In genomic region chr16:32157369-32157768, GRCm38 (mm10) we compare ENCODE assay signal across 26 mouse cellular contexts. TPM values are rescaled to one million over a fixed set of nuclear protein-coding genes. Genes with fewer than 3 reads are reported as not detected.
DNase-seq lines count a peak whose midpoint lies in the region; ATAC-seq and TF ChIP-seq lines count a peak whose summit lies in the region.
"Had no signal": no experiment of that assay in that cellular context is flagged by ENCODE, and none has a peak within 500 bp of the region (broad histone marks: within the 10 kb centered on the region; RNA-seq: fewer than 3 reads in every experiment).

No protein-coding gene starts in this region.

- peak; percentile 50 for DNase-seq in adrenal gland, postnatal 10 days
- DNase-seq in adrenal gland, adult 8-10 months: no peak
- DNase-seq in forebrain, embryonic 11.5 days (ENCODE audit: low spot score): no peak
- DNase-seq in kidney, postnatal 36 days: peak; percentile 23 to 38
- no peak for DNase-seq in kidney, postnatal 4 days
- peak; percentile 58 for DNase-seq in liver, postnatal 0 days
- DNase-seq: cerebellum, postnatal 14 days; left cerebral cortex, postnatal 4 days; lung, postnatal 4 days; midbrain, embryonic 14.5 days; thymus, adult 2 months; thymus, postnatal 4 days had no signal

- no peak overlapping the region for H3K4me2 ChIP-seq in forebrain, embryonic 13.5 days
- H3K4me2 ChIP-seq in forebrain, embryonic 11.5 days (ENCODE audit: low read depth, low read length, severe bottlenecking): no peak overlapping the region
- no peak overlapping the region for H3K4me2 ChIP-seq in liver, postnatal 0 days (ENCODE audit: low read depth, low read length)
- H3K4me2 ChIP-seq: hindbrain, embryonic 15.5 days; kidney, embryonic 15.5 days; limb, embryonic 15.5 days; lung, embryonic 15.5 days had no signal

- no peak overlapping the region for H3K4me3 ChIP-seq in forebrain, embryonic 13.5 days
- H3K4me3 ChIP-seq in forebrain, embryonic 11.5 days (ENCODE audit: low read depth, low read length): no peak overlapping the region
- no peak overlapping the region for H3K4me3 ChIP-seq in liver, postnatal 0 days (ENCODE audit: low read depth, low read length)
- H3K4me3 ChIP-seq: heart, embryonic 10.5 days; hindbrain, embryonic 15.5 days; kidney, embryonic 15.5 days; limb, embryonic 15.5 days; lung, embryonic 15.5 days had no signal

- no peaks in the 10 kb centered on the region for H3K36me3 ChIP-seq in forebrain, embryonic 13.5 days (ENCODE audit: poor library complexity, severe bottlenecking)
- H3K36me3 ChIP-seq in forebrain, embryonic 11.5 days (ENCODE audit: control insufficient read depth, insufficient read depth, low read length): no peaks in the 10 kb centered on the region
- peaks cover 28% of the 10 kb centered on the region for H3K36me3 ChIP-seq in liver, postnatal 0 days (replicated peaks; ENCODE audit: insufficient read depth, low read length)
- H3K36me3 ChIP-seq: heart, embryonic 10.5 days; hindbrain, embryonic 15.5 days; kidney, embryonic 15.5 days; limb, embryonic 15.5 days; lung, embryonic 15.5 days had no signal

- ATAC-seq in forebrain, embryonic 13.5 days: no peak
- ATAC-seq in forebrain, embryonic 11.5 days (replicated peaks; ENCODE audit: low FRiP score): no peak
- ATAC-seq in liver, postnatal 0 days: peak; percentile 99

- no peak overlapping the region for H3K9ac ChIP-seq in forebrain, embryonic 13.5 days
- H3K9ac ChIP-seq in forebrain, embryonic 11.5 days (ENCODE audit: low read length): no peak overlapping the region
- no peak overlapping the region; the same call in 1 of the 2 replicates for H3K9ac ChIP-seq in liver, postnatal 0 days (replicated peaks)
- H3K9ac ChIP-seq: hindbrain, embryonic 15.5 days; kidney, embryonic 15.5 days; limb, embryonic 15.5 days; lung, embryonic 15.5 days had no signal

- no peaks in the 10 kb centered on the region for H3K27me3 ChIP-seq in forebrain, embryonic 13.5 days
- H3K27me3 ChIP-seq in forebrain, embryonic 11.5 days (ENCODE audit: control insufficient read depth, insufficient read depth, low read length): no peaks in the 10 kb centered on the region
- H3K27me3 ChIP-seq in liver, postnatal 0 days (ENCODE audit: insufficient read depth, low read length): no peaks in the 10 kb centered on the region
- H3K27me3 ChIP-seq: hindbrain, embryonic 15.5 days; kidney, embryonic 15.5 days; limb, embryonic 15.5 days; lung, embryonic 15.5 days had no signal

- peaks cover 16% of the 10 kb centered on the region; the same call in 1 of the 2 replicates for H3K4me1 ChIP-seq in forebrain, embryonic 13.5 days
- no peaks in the 10 kb centered on the region for H3K4me1 ChIP-seq in forebrain, embryonic 11.5 days (replicated peaks; ENCODE audit: control insufficient read depth, insufficient read depth, low read length)
- H3K4me1 ChIP-seq in liver, postnatal 0 days (ENCODE audit: insufficient read depth): peaks cover 6% of the 10 kb centered on the region; the same call in 1 of the 2 replicates
- H3K4me1 ChIP-seq: heart, embryonic 10.5 days; hindbrain, embryonic 15.5 days; limb, embryonic 15.5 days had no signal

- WGBS in forebrain, embryonic 13.5 days: 88% methylated on average over 2 of the region's 2 CpGs
- 85% methylated on average over 2 of the region's 2 CpGs for WGBS in forebrain, embryonic 11.5 days
- 76% methylated on average over 2 of the region's 2 CpGs for WGBS in liver, postnatal 0 days (ENCODE audit: insufficient replicate concordance)

- no peak for TF ChIP-seq CTCF in liver, postnatal 0 days (IDR thresholded peaks at IDR 0.05; ENCODE audit: low read depth)

- peak; percentile 37 for TF ChIP-seq EP300 in liver, postnatal 0 days (IDR thresholded peaks at IDR 0.05; ENCODE audit: low read depth)

- no peaks in the 10 kb centered on the region for H3K9me3 ChIP-seq in forebrain, embryonic 13.5 days (replicated peaks)
- H3K9me3 ChIP-seq in forebrain, embryonic 11.5 days (ENCODE audit: control insufficient read depth, low read length): no peaks in the 10 kb centered on the region
- no peaks in the 10 kb centered on the region for H3K9me3 ChIP-seq in liver, postnatal 0 days (ENCODE audit: low read length)
- H3K9me3 ChIP-seq: heart, embryonic 10.5 days; hindbrain, embryonic 15.5 days; kidney, embryonic 15.5 days; limb, embryonic 15.5 days; lung, embryonic 15.5 days had no signal

- H3K27ac ChIP-seq in forebrain, embryonic 13.5 days: peak overlapping the region; percentile 49
- no peak overlapping the region for H3K27ac ChIP-seq in forebrain, embryonic 11.5 days (ENCODE audit: low read depth, low read length)
- H3K27ac ChIP-seq in liver, postnatal 0 days (ENCODE audit: low read depth): peak overlapping the region; percentile 85
- H3K27ac ChIP-seq: heart, embryonic 10.5 days; hindbrain, embryonic 15.5 days; kidney, embryonic 15.5 days; limb, embryonic 15.5 days; lung, embryonic 15.5 days; stomach, postnatal 0 days had no signal

RNA-seq across cellular contexts. Expression of gene Nrros, which starts 8.0 kb away (rescaled TPM):
- total RNA-seq in adrenal gland, postnatal 10 days (2021): 10 to 100 TPM; 11.0 to 16.4 TPM
- 1 to 10 TPM; 5.5 to 9.9 (median 8.4) TPM for total RNA-seq in adrenal gland, adult 8-10 months (2022)
- 6.7 and 7.2 TPM in 2 replicates for polyA plus RNA-seq in forebrain, embryonic 13.5 days (2015; fragmentation: Nextera tagmentation; extraction: Ambion mirVana)
- 6.7 and 7.5 TPM in 2 replicates for polyA plus RNA-seq in forebrain, embryonic 11.5 days (2014; fragmentation: Nextera tagmentation; extraction: Ambion mirVana)
- polyA plus RNA-seq in liver, postnatal 0 days (2015; fragmentation: Nextera tagmentation; extraction: Ambion mirVana): 18.5 and 20.5 TPM in 2 replicates

RNA-seq across cellular contexts. Expression of gene Bex6, which starts 22.3 kb away (rescaled TPM):
- not detected for total RNA-seq in adrenal gland, postnatal 10 days (2021)
- not detected for total RNA-seq in adrenal gland, adult 8-10 months (2022)
- not detected in 2 replicates for polyA plus RNA-seq in forebrain, embryonic 13.5 days (2015; fragmentation: Nextera tagmentation; extraction: Ambion mirVana)
- polyA plus RNA-seq in forebrain, embryonic 11.5 days (2014; fragmentation: Nextera tagmentation; extraction: Ambion mirVana): 0.35 TPM in 1 of 2 replicates, not detected in the other
- polyA plus RNA-seq in liver, postnatal 0 days (2015; fragmentation: Nextera tagmentation; extraction: Ambion mirVana): 0.94 and 1.2 TPM in 2 replicates
- total RNA-seq: gastrocnemius, adult 8-10 months; layer of hippocampus, adult 18-20 months; layer of hippocampus, postnatal 14 days; left cerebral cortex, adult 8-10 months; left cerebral cortex, postnatal 4 days had no signal
- polyA plus RNA-seq: embryonic facial prominence, embryonic 14.5 days; hindbrain, embryonic 15.5 days; intestine, embryonic 14.5 days; kidney, embryonic 15.5 days; midbrain, embryonic 14.5 days; small intestine, adult 2 months; stomach, postnatal 0 days had no signal

RNA-seq across cellular contexts. Expression of gene Cep19, which starts 57.8 kb away (rescaled TPM):
- total RNA-seq in adrenal gland, postnatal 10 days (2021): 10 to 100 TPM; 10.8 to 11.2 TPM
- 10 to 100 TPM; 10.3 to 19.0 (median 14.6) TPM for total RNA-seq in adrenal gland, adult 8-10 months (2022)
- 39.5 and 44.3 TPM in 2 replicates for polyA plus RNA-seq in forebrain, embryonic 13.5 days (2015; fragmentation: Nextera tagmentation; extraction: Ambion mirVana)
- 43.3 and 43.5 TPM in 2 replicates for polyA plus RNA-seq in forebrain, embryonic 11.5 days (2014; fragmentation: Nextera tagmentation; extraction: Ambion mirVana)
- polyA plus RNA-seq in liver, postnatal 0 days (2015; fragmentation: Nextera tagmentation; extraction: Ambion mirVana): 5.3 and 5.4 TPM in 2 replicates

RNA-seq across cellular contexts. Expression of gene Pigx, which starts 57.8 kb away (rescaled TPM):
- total RNA-seq in adrenal gland, postnatal 10 days (2021): 10 to 100 TPM; 34.1 to 35.0 TPM
- 10 to 100 TPM; 25.3 to 39.8 (median 33.4) TPM for total RNA-seq in adrenal gland, adult 8-10 months (2022)
- polyA plus RNA-seq in forebrain, embryonic 13.5 days (2015; fragmentation: Nextera tagmentation; extraction: Ambion mirVana): 148 and 158 TPM in 2 replicates
- polyA plus RNA-seq in forebrain, embryonic 11.5 days (2014; fragmentation: Nextera tagmentation; extraction: Ambion mirVana): 136 and 144 TPM in 2 replicates
- 65.3 and 66.6 TPM in 2 replicates for polyA plus RNA-seq in liver, postnatal 0 days (2015; fragmentation: Nextera tagmentation; extraction: Ambion mirVana)

Comparison
In these comparisons a context has a peak if more than half of its experiments do, and no peak if none do; other contexts are left out.
1. DNase-seq: peak in adrenal gland, postnatal 10 days (single experiment), kidney, postnatal 36 days (2 of 2) and liver, postnatal 0 days (single experiment); none in adrenal gland, adult 8-10 months (single experiment), forebrain, embryonic 11.5 days (single experiment) and kidney, postnatal 4 days (0 of 2).